Mouse (Mus musculus) spleen, postnatal 36 days (tissue): ENCODE data around the gene Bdkrb2.

Experiments
- DNase-seq, 2 experiments: peaks; one replicate each; pipeline ENCODE4 v3.0.0; 2022; ENCODE audit warnings: low spot score in 2 of 2, mixed read lengths in 1 of 2

Gene Bdkrb2

GRCm38 (mm10) chr12:105590786-105591185 lies 27.8 kb downstream of the Bdkrb2 start:
- DNase-seq: no peak

GRCm38 (mm10) chr12:105592361-105592761 lies 29.3 kb downstream of the Bdkrb2 start:
- no peak for DNase-seq

DNA sequence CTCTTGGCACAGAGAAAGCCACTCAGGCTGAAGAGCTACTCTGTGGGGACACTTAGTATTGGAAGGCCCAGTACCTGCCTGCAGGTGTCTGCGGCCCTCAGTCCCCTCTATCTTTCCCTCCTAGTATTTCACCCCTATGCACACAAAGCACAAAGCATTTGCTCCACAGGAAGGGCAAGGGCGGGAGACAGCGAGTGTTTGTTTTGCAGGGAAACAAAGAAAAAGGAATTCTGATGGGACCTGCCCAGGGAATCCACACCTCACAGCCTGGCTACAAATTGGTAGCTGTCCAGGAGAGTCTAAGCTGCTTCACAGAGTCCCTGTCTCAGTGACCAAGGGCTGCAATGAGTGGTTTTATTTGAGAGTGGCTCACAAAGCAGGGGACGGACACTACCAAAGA lies 30.4 kb downstream of the Bdkrb2 start:
- DNase-seq: no peak

DNA sequence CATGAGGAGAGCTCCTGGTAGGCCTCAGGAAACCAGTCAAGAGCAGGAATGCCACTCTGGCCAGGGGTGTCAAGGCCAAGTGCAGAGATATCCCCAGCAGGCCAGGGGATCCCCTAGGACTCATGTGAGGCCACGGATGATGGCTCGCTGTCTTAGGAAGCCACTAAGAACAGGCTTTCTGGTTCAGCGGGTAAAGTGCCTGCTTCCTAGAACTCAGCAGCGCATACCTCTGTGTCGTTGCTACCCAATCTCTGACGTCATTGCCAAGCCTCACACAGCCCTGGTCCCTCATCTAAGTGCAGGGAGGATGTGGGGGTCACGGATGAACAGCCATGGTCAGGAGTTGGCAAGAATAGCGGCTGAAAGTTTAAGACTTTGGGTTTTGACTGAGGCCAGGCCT lies 34.1 kb downstream of the Bdkrb2 start:
- peak in 1 of 2 experiments; percentile 13 for DNase-seq

DNA sequence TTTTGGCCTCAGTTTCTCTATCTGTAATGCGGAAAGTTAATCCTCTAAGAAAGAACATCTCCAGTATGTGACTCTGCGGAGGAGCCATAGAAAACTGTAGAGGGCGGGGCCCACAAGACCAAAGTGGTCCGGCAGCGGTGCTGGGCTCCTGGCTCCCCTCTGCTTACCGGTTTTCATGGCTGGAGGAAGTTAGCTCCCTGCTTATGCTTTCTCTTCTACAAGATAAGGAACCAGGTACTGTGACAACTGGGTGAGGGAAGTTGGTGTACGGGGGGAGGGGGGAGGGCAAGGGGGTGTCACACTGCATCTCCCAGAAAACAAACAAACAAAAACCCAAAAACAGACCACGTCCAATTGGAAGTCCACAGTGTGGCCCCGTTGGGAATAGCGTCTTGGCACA lies 35.5 kb downstream of the Bdkrb2 start:
- DNase-seq: no peak

- DNase-seq: no peak
Observed at GRCm38 (mm10) chr12:105599098-105599497, 36.1 kb downstream of the Bdkrb2 start.

- no peak for DNase-seq
Observed at GRCm38 (mm10) chr12:105601586-105601985, 38.6 kb downstream of the Bdkrb2 start.

- DNase-seq: no peak
Observed at GRCm38 (mm10) chr12:105602581-105603210, 39.7 kb downstream of the Bdkrb2 start, which contains the start of gene Bdkrb1. TSS of gene Bdkrb1 (plus strand) at chr12:105603085.

DNA sequence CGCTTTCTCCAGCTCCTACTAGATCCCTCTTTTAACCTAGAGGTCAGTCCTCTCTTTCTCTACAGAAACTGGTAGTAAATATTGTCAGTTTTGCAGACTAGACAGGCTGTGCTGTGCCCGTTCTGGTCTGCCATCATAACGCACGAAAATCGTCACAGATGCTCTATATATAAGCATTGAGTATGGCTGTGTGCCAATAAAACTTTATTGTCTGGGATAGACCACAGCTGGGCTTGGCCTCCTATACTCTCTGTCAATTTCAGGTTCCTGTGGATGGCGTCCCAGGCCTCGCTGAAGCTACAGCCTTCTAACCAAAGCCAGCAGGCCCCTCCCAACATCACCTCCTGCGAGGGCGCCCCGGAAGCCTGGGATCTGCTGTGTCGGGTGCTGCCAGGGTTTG lies 40.9 kb downstream of the Bdkrb2 start:
- DNase-seq: no peak

GRCm38 (mm10) chr12:105605212-105605611 lies 42.2 kb downstream of the Bdkrb2 start:
- no peak for DNase-seq

DNA sequence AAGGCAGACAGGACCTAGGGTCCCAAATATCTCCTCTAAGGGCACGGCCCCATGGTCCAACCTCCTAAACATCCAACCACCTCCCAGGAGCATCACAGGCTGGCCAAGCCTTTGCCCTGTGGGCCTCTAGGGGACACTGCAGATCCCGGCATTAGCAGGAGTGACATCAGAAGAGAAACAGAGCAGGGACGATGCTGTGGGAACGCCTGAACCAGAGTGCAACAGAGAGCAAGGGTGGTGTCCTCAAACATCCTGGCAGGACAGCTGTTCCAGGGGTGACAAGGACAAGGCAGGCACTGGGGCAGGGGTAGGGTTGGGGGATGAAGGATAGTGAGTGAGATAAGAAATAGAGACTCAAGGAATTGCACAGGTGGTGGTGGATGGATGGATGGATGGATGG lies 43.9 kb downstream of the Bdkrb2 start:
- no peak for DNase-seq

DNA sequence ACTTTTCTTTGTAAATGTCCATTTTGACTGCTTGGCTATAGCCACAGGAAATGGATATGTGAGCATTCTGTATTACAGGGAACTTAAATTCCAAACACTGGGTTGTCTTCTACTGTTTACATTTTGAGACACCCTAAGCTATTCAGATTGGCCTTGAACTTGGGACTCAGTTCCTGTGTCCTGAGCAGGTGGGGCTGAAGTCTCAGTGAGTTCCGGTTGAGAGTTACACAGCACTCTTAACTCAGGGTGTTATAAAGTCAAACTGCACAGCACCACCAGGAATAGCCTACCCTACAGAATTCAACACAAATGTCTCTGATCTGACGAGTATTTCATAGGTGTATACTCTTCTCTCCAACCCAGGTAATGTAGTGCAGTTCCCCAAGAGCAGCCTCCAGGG lies 48.0 kb downstream of the Bdkrb2 start:
- no peak for DNase-seq

- DNase-seq: no peak
Observed at GRCm38 (mm10) chr12:105611748-105612147, 48.7 kb downstream of the Bdkrb2 start.

- no peak for DNase-seq
Observed at GRCm38 (mm10) chr12:105613559-105613958, 50.5 kb downstream of the Bdkrb2 start.

- no peak for DNase-seq
Observed at GRCm38 (mm10) chr12:105622048-105622447, 59.0 kb downstream of the Bdkrb2 start.

DNA sequence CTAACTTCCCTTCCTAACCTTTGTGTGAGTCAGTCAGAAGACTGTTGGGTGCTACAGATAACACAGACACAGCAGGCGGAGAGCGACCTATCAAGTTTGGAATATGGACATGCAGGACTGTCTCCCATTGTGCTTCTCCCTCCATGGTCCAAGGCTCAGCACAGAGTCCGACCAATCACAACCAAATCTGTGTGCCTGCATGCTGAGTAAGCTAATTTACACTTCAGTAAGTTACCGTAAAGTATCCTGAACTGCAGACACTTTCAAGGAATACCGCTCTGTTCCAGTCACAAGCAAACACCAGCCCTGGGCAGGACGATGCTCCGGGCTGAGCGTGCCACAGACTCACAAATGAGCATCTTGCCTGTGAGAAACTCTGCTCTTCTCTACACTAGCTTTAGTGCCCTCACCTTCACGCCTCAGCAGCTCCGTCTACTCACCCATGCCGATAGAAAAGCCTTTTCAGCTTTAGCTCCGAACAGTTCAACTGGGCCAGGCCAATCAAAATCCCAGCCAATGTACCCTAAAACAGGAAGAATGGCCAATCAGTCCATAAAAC lies 60.0 kb downstream of the Bdkrb2 start:
- DNase-seq: no peak

GRCm38 (mm10) chr12:105625798-105626197 lies 62.8 kb downstream of the Bdkrb2 start:
- no peak for DNase-seq

GRCm38 (mm10) chr12:105634374-105635067 lies 71.5 kb downstream of the Bdkrb2 start:
- no peak for DNase-seq

- DNase-seq: no peak
Observed at GRCm38 (mm10) chr12:105636551-105636950, 73.5 kb downstream of the Bdkrb2 start.

DNA sequence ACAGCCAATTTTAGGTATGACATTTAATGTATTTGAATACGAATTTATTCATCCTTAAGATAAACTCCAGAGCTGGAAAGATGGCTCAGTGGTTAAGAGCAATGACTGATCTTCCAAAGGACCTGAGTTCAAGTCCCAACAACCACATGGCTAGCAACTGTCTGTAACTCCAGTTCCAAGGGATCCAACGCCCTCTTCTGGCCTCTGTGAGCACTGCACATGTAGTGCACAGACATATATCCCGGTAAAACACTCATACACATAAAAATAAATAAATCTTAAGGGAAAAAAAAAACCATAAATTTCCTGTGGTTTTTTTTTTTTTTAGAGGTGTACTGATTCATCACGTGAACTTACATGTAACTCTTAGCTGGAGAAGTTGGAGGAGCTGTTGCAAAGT lies 74.5 kb downstream of the Bdkrb2 start:
- no peak for DNase-seq

- no peak for DNase-seq
Observed at GRCm38 (mm10) chr12:105642770-105643321, 79.8 kb downstream of the Bdkrb2 start.
